Mouse (Mus musculus): ENCODE results near the gene Tom1l2. TPM values are rescaled to one million over a fixed set of nuclear protein-coding genes. Genes with fewer than 3 reads are reported as not detected.

Tom1l2 gene
- polyA plus RNA-seq, 1 experiment from 2014 or later = 36.7 TPM

DNA sequence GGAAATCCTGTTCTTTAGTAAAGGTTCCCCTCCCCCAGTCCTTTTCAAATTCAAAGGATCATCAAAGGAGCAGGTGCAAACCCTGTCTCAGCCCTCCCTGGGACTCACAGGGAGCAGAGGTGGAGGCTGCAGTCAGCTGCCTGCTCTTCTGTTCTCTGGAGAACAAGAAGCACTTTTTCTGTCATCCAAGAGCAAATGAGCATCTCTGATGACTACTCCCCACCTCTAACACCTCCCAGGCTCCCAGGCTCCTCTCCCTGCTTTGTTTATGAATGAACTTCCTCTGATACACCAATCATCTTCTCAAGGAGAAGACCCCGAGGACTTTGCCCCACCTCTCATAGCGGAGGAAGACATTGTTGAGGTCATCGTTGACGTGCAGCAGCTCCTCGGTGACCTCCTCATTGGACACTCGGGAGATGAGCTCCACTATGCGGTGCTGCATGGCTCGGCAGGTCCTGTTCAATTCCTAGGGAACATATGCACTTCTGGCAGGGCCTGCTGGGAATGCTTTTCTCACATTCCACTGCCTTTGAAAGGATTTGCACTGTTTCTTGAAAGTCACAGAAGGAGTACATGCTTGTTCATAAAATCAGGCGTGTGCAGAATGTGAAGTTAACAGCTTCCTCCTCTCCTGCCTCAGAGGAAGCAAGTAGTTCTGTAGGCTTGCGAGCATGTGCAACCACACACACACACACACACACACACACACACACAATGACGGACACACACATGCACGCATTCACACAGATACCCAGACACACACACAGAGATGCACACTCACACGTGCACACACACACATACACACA lies 103.9 kb downstream of the Tom1l2 start:
- Histone ChIP-seq H3K36me3 (peaks cover 31% of the 10 kb centered on the region), H3K9me3 (replicated peaks) (no peaks in the 10 kb centered on the region), H3K4me3 (replicated peaks) (no peak overlapping the region), H3K27ac (replicated peaks) (peak overlapping the region; percentile 48; the same call in 1 of the 2 replicates), H3K4me1 (peaks cover 18% of the 10 kb centered on the region), H3K9ac (no peak overlapping the region), H3K4me2 (replicated peaks) (no peak overlapping the region), H3K27me3 (no peaks in the 10 kb centered on the region)
- ATAC-seq (ENCODE audit: insufficient number of reproducible peaks, low FRiP score, low TSS enrichment, low read depth) = no peak
- 44% methylated on average over 13 of the region's 13 CpGs for WGBS

- no peak for ATAC-seq (ENCODE audit: insufficient number of reproducible peaks, low FRiP score, low TSS enrichment, low read depth)
- Histone ChIP-seq H3K4me2 (replicated peaks) (no peak overlapping the region), H3K4me1 (peaks cover 18% of the 10 kb centered on the region), H3K27ac (replicated peaks) (0 out of 2 replicates have a peak overlapping the region, but pooled peaks have one; percentile 24), H3K4me3 (replicated peaks) (no peak overlapping the region), H3K36me3 (peaks cover 35% of the 10 kb centered on the region), H3K27me3 (no peaks in the 10 kb centered on the region), H3K9me3 (replicated peaks) (no peaks in the 10 kb centered on the region), H3K9ac (no peak overlapping the region)
- 34% methylated on average over 5 of the region's 5 CpGs for WGBS
Observed at GRCm38 (mm10) chr11:60247753-60248550, 104.8 kb downstream of the Tom1l2 start.

DNA sequence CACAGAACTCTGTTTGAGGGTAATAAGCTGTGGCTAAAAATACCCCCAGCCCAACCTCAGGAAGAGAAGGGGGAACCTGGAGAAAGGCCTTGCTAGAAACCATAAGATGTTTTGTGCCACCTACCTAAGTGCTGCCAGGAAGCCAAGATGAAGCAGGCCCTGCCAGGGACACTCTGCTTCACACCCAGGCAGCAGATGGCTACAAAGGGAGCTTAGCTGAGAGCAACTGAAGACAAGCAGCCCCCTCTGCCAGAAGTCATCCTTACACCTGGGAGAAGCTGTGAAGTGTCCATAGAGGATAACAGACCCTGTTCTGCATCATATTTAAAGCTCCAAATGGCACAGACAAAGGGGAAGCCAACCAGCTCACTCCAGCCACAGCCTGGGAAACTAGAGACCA lies 106.6 kb downstream of the Tom1l2 start:
- H3K4me3 ChIP-seq (replicated peaks) = no peak overlapping the region
- ATAC-seq (ENCODE audit: insufficient number of reproducible peaks, low FRiP score, low TSS enrichment, low read depth) = no peak

DNA sequence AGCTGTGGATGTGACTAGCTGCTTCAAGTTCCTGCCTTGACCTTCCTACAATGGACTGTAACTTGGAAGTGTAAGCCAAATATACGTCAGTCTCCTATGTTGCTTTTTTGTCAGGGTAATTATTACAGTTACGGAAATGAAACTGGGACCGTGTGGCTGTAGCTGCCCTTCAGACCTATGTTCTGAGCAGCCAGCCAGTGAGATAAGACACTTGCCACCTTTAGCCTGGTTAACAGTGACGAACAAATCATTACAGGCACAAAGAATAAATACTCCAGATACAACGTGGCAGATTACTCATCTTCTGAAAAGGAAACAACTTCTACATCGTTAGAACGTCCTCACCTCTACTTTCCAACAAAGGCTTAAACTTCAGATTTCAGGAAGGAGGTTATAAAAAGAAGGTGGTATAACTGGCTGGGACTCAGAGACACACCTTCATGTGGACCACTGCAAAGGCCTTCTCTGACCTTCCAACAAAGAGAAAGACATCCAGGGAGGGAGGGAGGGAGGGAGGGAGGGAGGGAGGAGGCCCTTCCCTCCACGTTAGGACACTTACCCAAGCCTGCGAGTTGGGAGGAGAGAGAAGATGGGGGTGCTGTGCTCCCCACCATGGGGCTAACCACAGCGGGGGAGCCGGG lies 108.1 kb downstream of the Tom1l2 start:
- Histone ChIP-seq H3K27ac (replicated peaks) (no peak overlapping the region), H3K27me3 (no peaks in the 10 kb centered on the region), H3K4me1 (peaks cover 14% of the 10 kb centered on the region), H3K9me3 (replicated peaks) (no peaks in the 10 kb centered on the region), H3K9ac (no peak overlapping the region), H3K4me3 (replicated peaks) (no peak overlapping the region), H3K36me3 (peaks cover 53% of the 10 kb centered on the region), H3K4me2 (replicated peaks) (no peak overlapping the region)
- 68% methylated on average over 11 of the region's 11 CpGs for WGBS
- no peak for ATAC-seq (ENCODE audit: insufficient number of reproducible peaks, low FRiP score, low TSS enrichment, low read depth)

More for the DNA sequence above, 106.6 kb downstream of the Tom1l2 start:
- H3K4me2 ChIP-seq (replicated peaks) = no peak overlapping the region
- H3K36me3 ChIP-seq = peaks cover 48% of the 10 kb centered on the region
- no peaks in the 10 kb centered on the region for H3K9me3 ChIP-seq (replicated peaks)
- no peaks in the 10 kb centered on the region for H3K27me3 ChIP-seq
- no peak overlapping the region for H3K27ac ChIP-seq (replicated peaks)
- no peak overlapping the region for H3K9ac ChIP-seq
- H3K4me1 ChIP-seq = peaks cover 14% of the 10 kb centered on the region

DNA sequence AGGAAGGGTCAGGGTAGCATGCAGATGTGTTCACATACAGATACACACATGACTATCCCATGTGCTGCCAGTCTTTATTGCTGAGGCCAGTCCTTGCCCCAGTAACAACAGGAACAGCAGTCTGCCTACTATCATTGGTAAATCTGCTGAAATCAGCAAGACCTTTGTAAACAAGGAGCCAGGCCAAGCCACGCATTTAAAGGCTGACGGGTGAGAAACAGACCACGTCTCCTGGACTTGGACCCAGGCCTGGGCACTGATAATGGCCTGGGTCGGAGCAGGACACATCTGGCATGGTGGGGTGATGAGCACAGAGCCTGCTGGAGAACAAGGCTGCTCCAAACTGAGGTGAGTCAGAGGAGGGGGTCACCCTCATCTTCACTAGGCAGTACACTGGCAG lies 112.2 kb downstream of the Tom1l2 start:
- no peaks in the 10 kb centered on the region for H3K9me3 ChIP-seq (replicated peaks)
- no peaks in the 10 kb centered on the region; the same call in 1 of the 2 replicates for H3K4me1 ChIP-seq
- no peaks in the 10 kb centered on the region for H3K27me3 ChIP-seq
- ATAC-seq (ENCODE audit: insufficient number of reproducible peaks, low FRiP score, low TSS enrichment, low read depth) = no peak
- H3K36me3 ChIP-seq = peaks cover 64% of the 10 kb centered on the region
- H3K4me3 ChIP-seq (replicated peaks) = no peak overlapping the region
- no peak overlapping the region for H3K9ac ChIP-seq
- H3K4me2 ChIP-seq (replicated peaks) = no peak overlapping the region
- 82% methylated on average over 4 of the region's 4 CpGs for WGBS
- H3K27ac ChIP-seq (replicated peaks) = no peak overlapping the region

GRCm38 (mm10) chr11:60235351-60235750 lies 117.4 kb downstream of the Tom1l2 start:
- 58% methylated on average over 5 of the region's 5 CpGs for WGBS

GRCm38 (mm10) chr11:60233235-60233634 lies 119.5 kb downstream of the Tom1l2 start:
- Histone ChIP-seq H3K27ac (replicated peaks) (no peak overlapping the region), H3K4me1 (peaks cover 25% of the 10 kb centered on the region; the same call in 1 of the 2 replicates), H3K36me3 (peaks cover 30% of the 10 kb centered on the region), H3K4me2 (replicated peaks) (no peak overlapping the region), H3K4me3 (replicated peaks) (no peak overlapping the region), H3K9me3 (replicated peaks) (no peaks in the 10 kb centered on the region), H3K9ac (no peak overlapping the region), H3K27me3 (no peaks in the 10 kb centered on the region)
- no peak for ATAC-seq (ENCODE audit: insufficient number of reproducible peaks, low FRiP score, low TSS enrichment, low read depth)
- 66% methylated on average over 8 of the region's 8 CpGs for WGBS

More at GRCm38 (mm10) chr11:60235351-60235750, 117.4 kb downstream of the Tom1l2 start:
- peaks cover 16% of the 10 kb centered on the region; the same call in 1 of the 2 replicates for H3K4me1 ChIP-seq
- H3K9ac ChIP-seq = no peak overlapping the region
- H3K27me3 ChIP-seq = no peaks in the 10 kb centered on the region
- ATAC-seq (ENCODE audit: insufficient number of reproducible peaks, low FRiP score, low TSS enrichment, low read depth) = no peak
- no peaks in the 10 kb centered on the region for H3K9me3 ChIP-seq (replicated peaks)
- no peak overlapping the region for H3K4me2 ChIP-seq (replicated peaks)
- peaks cover 23% of the 10 kb centered on the region; the same call in 1 of the 2 replicates for H3K36me3 ChIP-seq
- H3K4me3 ChIP-seq (replicated peaks) = no peak overlapping the region
- H3K27ac ChIP-seq (replicated peaks) = no peak overlapping the region; the same call in 1 of the 2 replicates

- Histone ChIP-seq H3K4me2 (replicated peaks) (no peak overlapping the region), H3K36me3 (peaks cover 28% of the 10 kb centered on the region), H3K27ac (replicated peaks) (no peak overlapping the region), H3K4me3 (replicated peaks) (no peak overlapping the region), H3K4me1 (peaks cover 25% of the 10 kb centered on the region; the same call in 1 of the 2 replicates), H3K27me3 (no peaks in the 10 kb centered on the region), H3K9ac (no peak overlapping the region), H3K9me3 (replicated peaks) (no peaks in the 10 kb centered on the region)
- 66% methylated on average over 14 of the region's 14 CpGs for WGBS
- ATAC-seq (ENCODE audit: insufficient number of reproducible peaks, low FRiP score, low TSS enrichment, low read depth) = no peak
Observed at GRCm38 (mm10) chr11:60232441-60233058, 120.2 kb downstream of the Tom1l2 start.

- ATAC-seq (ENCODE audit: insufficient number of reproducible peaks, low FRiP score, low TSS enrichment, low read depth) = no peak
- no peak overlapping the region for H3K4me2 ChIP-seq (replicated peaks)
- no peak overlapping the region for H3K9ac ChIP-seq
- H3K36me3 ChIP-seq = peaks cover 24% of the 10 kb centered on the region
- H3K9me3 ChIP-seq (replicated peaks) = no peaks in the 10 kb centered on the region
- no peak overlapping the region for H3K27ac ChIP-seq (replicated peaks)
- no peaks in the 10 kb centered on the region for H3K27me3 ChIP-seq
- 56% methylated on average over 4 of the region's 4 CpGs for WGBS
- H3K4me1 ChIP-seq = peaks cover 25% of the 10 kb centered on the region; the same call in 1 of the 2 replicates
- H3K4me3 ChIP-seq (replicated peaks) = no peak overlapping the region
Observed at GRCm38 (mm10) chr11:60231951-60232350, 120.8 kb downstream of the Tom1l2 start.

DNA sequence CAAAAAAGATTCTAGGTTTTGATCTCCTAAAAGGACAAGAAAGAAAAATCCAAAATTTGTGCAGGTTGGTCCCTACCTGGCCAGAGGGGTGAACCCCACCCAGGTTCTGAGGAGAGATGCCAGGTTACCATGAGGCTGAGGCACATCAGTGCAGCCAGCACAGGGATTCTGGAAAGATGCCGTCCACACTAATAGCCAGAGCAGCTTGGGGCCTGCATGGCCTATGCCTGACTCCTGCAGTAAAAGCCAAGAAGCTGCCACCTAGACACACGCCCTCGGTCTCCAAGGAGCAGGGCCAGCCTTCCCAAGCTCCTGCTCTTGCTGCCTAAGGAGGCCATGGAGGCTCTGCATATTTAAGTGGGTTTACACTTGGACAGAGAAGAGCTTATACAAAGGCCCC lies 121.4 kb downstream of the Tom1l2 start:
- Histone ChIP-seq H3K27me3 (no peaks in the 10 kb centered on the region), H3K4me3 (replicated peaks) (no peak overlapping the region), H3K4me2 (replicated peaks) (no peak overlapping the region), H3K9ac (no peak overlapping the region), H3K4me1 (peaks cover 25% of the 10 kb centered on the region; the same call in 1 of the 2 replicates), H3K27ac (replicated peaks) (no peak overlapping the region), H3K9me3 (replicated peaks) (no peaks in the 10 kb centered on the region), H3K36me3 (peaks cover 19% of the 10 kb centered on the region)
- no peak for ATAC-seq (ENCODE audit: insufficient number of reproducible peaks, low FRiP score, low TSS enrichment, low read depth)
- WGBS = 82% methylated on average over 3 of the region's 3 CpGs
